Mouse (Mus musculus): ENCODE measurements around the gene Camta1. TPM values are rescaled to one million over a fixed set of nuclear protein-coding genes. Genes with fewer than 3 reads are reported as not detected.

Camta1 gene
- total and polyA plus RNA-seq, 2 experiments from 2014 or later, result 127 to 145 TPM

DNA sequence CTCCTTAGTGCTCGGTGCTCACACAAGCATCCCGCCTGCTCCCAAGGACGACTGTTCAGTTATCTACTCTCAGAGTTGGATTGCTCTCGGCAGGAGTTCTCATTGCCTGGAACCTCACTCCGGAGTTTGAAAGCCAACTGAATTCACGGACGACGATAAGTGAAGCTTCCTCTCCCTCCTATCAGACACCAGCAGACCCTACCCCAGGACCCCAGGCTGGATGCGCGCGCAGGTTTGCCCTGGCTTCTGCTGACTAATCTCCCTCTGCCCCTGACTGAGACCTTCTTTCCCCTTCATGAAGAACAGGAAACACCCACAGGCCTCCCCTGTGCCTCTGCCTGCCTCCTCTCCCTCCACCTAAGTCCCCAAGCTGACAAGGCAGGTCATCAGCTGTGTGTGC, 159.2 kb downstream of the Camta1 start:
- no peak for TF ChIP-seq CTCF (IDR thresholded peaks at IDR 0.05; ENCODE audit: low read depth)
- H3K4me3 ChIP-seq (ENCODE audit: low read length), result no peak overlapping the region
- no peak overlapping the region for H3K27ac ChIP-seq
- no peak overlapping the region for H3K4me2 ChIP-seq (ENCODE audit: low read depth, low read length)
- H3K27me3 ChIP-seq (ENCODE audit: insufficient read depth, low read length), result no peaks in the 10 kb centered on the region
- H3K9ac ChIP-seq (replicated peaks; ENCODE audit: low read length), result no peak overlapping the region
- DNase-seq (ENCODE audit: low spot score), result no peak
- no peaks in the 10 kb centered on the region for H3K4me1 ChIP-seq (ENCODE audit: insufficient read depth, low read length)
- WGBS, result 80% methylated on average over 11 of the region's 11 CpGs
- no peaks in the 10 kb centered on the region for H3K9me3 ChIP-seq (ENCODE audit: low read length)
- no peaks in the 10 kb centered on the region for H3K36me3 ChIP-seq (ENCODE audit: insufficient read depth, low read length)
- no peak for ATAC-seq

DNA sequence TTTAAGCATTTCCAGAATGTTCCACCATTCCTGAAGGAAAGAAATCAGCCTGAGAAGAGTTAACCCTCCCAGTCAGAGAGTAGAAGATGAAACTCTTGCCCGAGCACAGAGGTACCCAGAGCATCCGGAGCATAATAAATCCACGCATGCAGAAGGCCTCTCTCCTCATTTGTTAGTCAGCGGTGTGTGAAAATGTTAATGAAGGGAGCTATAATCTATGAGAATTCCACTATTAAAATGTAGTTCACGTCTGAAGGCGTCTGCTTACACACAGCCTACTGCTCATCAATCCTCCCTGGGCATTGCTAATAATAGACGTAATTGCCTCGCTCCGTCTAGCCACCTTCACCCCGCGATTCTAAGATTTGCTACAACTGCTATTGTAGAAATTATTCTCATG, 165.7 kb downstream of the Camta1 start:
- DNase-seq (ENCODE audit: low spot score), result no peak
- TF ChIP-seq CTCF (IDR thresholded peaks at IDR 0.05; ENCODE audit: low read depth), result no peak
- ATAC-seq, result no peak

DNA sequence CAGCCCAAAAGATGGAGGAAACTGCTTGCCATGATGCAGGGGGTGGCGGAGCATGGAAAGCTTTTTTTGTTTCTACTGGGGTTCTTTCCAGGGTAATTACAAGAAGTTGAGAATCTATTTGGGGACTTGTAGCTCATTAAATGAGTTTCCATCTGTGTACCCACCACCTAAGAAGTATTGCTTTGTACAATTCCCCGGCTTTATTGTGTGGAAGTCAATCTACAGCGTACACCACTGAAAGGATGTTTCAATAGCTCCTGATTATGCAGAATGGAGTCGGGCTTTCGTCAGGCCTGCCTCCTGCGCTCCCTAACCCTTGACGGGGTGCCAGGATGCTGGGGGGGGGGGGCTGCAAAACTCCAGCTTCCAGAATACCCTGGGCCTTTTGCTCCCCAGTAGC, 167.1 kb downstream of the Camta1 start:
- ATAC-seq, result no peak
- Histone ChIP-seq H3K27ac (no peak overlapping the region), H3K36me3 (ENCODE audit: insufficient read depth, low read length) (no peaks in the 10 kb centered on the region), H3K4me2 (ENCODE audit: low read depth, low read length) (no peak overlapping the region), H3K4me3 (ENCODE audit: low read length) (no peak overlapping the region), H3K9ac (replicated peaks; ENCODE audit: low read length) (no peak overlapping the region), H3K4me1 (ENCODE audit: insufficient read depth, low read length) (no peaks in the 10 kb centered on the region), H3K9me3 (ENCODE audit: low read length) (no peaks in the 10 kb centered on the region), H3K27me3 (ENCODE audit: insufficient read depth, low read length) (no peaks in the 10 kb centered on the region)
- no peak for TF ChIP-seq CTCF (IDR thresholded peaks at IDR 0.05; ENCODE audit: low read depth)
- no peak for DNase-seq (ENCODE audit: low spot score)
- 32% methylated on average over 7 of the region's 7 CpGs for WGBS

More for the DNA sequence above, 165.7 kb downstream of the Camta1 start:
- Histone ChIP-seq H3K4me2 (ENCODE audit: low read depth, low read length) (no peak overlapping the region), H3K4me1 (ENCODE audit: insufficient read depth, low read length) (no peaks in the 10 kb centered on the region), H3K9ac (replicated peaks; ENCODE audit: low read length) (no peak overlapping the region), H3K36me3 (ENCODE audit: insufficient read depth, low read length) (no peaks in the 10 kb centered on the region), H3K27ac (no peak overlapping the region), H3K4me3 (ENCODE audit: low read length) (no peak overlapping the region), H3K27me3 (ENCODE audit: insufficient read depth, low read length) (no peaks in the 10 kb centered on the region), H3K9me3 (ENCODE audit: low read length) (no peaks in the 10 kb centered on the region)
- 28% methylated on average over 11 of the region's 11 CpGs for WGBS

DNA sequence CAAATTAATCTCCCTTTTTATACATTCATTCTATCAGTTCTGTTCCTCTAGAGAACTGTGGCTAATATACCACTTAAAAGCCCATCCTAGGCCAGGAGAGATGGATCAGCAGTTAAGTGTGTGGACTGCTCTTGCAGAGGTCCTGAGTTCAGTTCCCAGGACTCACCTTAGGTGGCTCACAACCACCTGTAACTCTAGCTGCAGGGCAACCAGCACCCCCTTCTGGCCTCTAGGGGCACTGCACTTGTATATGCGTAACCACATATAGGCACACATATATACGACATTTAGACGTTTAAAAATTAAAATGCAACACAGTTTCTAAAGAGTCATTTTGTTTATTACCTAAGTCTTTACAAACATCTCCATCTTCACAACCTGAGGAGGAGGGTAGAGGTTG, 167.6 kb downstream of the Camta1 start:
- peak; percentile 55 for TF ChIP-seq CTCF (IDR thresholded peaks at IDR 0.05; ENCODE audit: low read depth)
- WGBS, result 94% methylated on average over 3 of the region's 3 CpGs
- Histone ChIP-seq H3K27ac (no peak overlapping the region), H3K27me3 (ENCODE audit: insufficient read depth, low read length) (no peaks in the 10 kb centered on the region), H3K4me2 (ENCODE audit: low read depth, low read length) (no peak overlapping the region), H3K4me3 (ENCODE audit: low read length) (no peak overlapping the region), H3K9me3 (ENCODE audit: low read length) (no peaks in the 10 kb centered on the region), H3K9ac (replicated peaks; ENCODE audit: low read length) (no peak overlapping the region), H3K36me3 (ENCODE audit: insufficient read depth, low read length) (no peaks in the 10 kb centered on the region), H3K4me1 (ENCODE audit: insufficient read depth, low read length) (no peaks in the 10 kb centered on the region)
- ATAC-seq (no peak), DNase-seq (ENCODE audit: low spot score) (no peak)

DNA sequence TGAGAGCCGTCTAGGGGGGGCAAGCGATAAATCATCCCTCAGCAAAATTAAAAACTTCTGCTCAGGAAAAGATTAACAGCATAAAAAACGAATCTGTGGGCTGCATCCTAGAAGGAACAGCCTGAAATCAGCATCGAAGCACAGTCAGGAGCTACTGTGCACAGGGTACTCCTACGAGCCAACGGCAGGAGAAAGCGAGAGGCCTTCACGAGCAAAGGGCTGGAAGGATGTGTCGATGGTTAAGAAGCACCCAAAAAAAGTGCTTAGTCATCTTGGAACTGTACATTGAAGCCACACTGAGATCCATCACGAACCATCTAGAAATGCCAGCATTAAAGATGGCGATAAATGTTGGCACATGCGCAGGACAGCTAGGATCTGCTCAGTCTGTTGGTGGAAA, 171.6 kb downstream of the Camta1 start:
- Histone ChIP-seq H3K4me2 (ENCODE audit: low read depth, low read length) (no peak overlapping the region), H3K9me3 (ENCODE audit: low read length) (no peaks in the 10 kb centered on the region), H3K4me1 (ENCODE audit: insufficient read depth, low read length) (no peaks in the 10 kb centered on the region), H3K27ac (no peak overlapping the region), H3K27me3 (ENCODE audit: insufficient read depth, low read length) (no peaks in the 10 kb centered on the region), H3K9ac (replicated peaks; ENCODE audit: low read length) (no peak overlapping the region), H3K36me3 (ENCODE audit: insufficient read depth, low read length) (no peaks in the 10 kb centered on the region), H3K4me3 (ENCODE audit: low read length) (no peak overlapping the region)
- no peak for TF ChIP-seq CTCF (IDR thresholded peaks at IDR 0.05; ENCODE audit: low read depth)
- DNase-seq (ENCODE audit: low spot score) (no peak), ATAC-seq (no peak)
- WGBS, result 85% methylated on average over 12 of the region's 12 CpGs

DNA sequence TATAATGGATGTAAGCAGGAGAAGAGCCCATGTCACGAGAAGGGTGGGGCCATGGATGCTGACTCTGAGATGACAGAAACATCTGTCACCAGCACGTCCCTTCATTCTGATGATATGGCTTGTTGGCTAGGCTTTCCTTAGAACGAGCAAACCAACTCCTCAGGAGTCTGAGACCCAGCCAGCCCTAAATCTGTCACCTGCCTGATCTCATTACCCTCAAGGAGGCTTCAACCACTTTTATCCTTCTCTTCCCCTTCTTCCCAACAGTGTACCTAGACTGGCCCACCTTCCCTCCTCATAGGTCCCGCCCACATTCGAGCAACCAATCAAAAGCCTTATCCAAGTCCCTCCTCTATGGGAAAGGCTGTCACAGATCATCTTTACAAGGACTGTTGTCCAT, 173.5 kb downstream of the Camta1 start:
- H3K4me1 ChIP-seq (ENCODE audit: insufficient read depth, low read length), result no peaks in the 10 kb centered on the region
- H3K4me2 ChIP-seq (ENCODE audit: low read depth, low read length), result no peak overlapping the region
- no peaks in the 10 kb centered on the region for H3K27me3 ChIP-seq (ENCODE audit: insufficient read depth, low read length)
- H3K27ac ChIP-seq, result no peak overlapping the region
- no peak for TF ChIP-seq CTCF (IDR thresholded peaks at IDR 0.05; ENCODE audit: low read depth)
- ATAC-seq (no peak), DNase-seq (ENCODE audit: low spot score) (no peak)
- no peaks in the 10 kb centered on the region for H3K36me3 ChIP-seq (ENCODE audit: insufficient read depth, low read length)
- H3K9me3 ChIP-seq (ENCODE audit: low read length), result no peaks in the 10 kb centered on the region
- no peak overlapping the region for H3K9ac ChIP-seq (replicated peaks; ENCODE audit: low read length)
- no peak overlapping the region for H3K4me3 ChIP-seq (ENCODE audit: low read length)
- 67% methylated on average over 5 of the region's 5 CpGs for WGBS

DNA sequence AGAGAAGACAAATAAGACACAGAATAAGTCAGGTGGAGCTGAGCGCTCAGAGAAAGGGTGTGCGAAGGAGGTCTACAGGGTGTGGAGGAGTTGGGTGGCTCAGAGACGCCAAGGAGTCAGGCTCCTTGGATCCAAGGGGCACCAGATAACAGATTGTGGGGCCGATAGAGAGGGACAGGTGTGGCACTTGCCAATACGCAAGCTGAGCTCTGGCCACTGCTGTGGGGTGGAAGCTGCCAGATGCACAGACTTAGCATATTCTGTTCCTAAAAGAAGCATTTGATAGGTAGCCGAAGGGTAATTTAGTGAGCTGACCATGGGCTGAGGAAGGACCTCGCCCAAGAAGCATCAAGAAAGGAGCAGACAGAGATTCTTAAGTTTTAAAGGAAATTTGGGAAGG, 177.1 kb downstream of the Camta1 start:
- WGBS, result 83% methylated on average over 7 of the region's 7 CpGs
- Histone ChIP-seq H3K9me3 (ENCODE audit: low read length) (no peaks in the 10 kb centered on the region), H3K4me3 (ENCODE audit: low read length) (no peak overlapping the region), H3K9ac (replicated peaks; ENCODE audit: low read length) (no peak overlapping the region), H3K36me3 (ENCODE audit: insufficient read depth, low read length) (no peaks in the 10 kb centered on the region), H3K4me1 (ENCODE audit: insufficient read depth, low read length) (no peaks in the 10 kb centered on the region), H3K27me3 (ENCODE audit: insufficient read depth, low read length) (no peaks in the 10 kb centered on the region), H3K4me2 (ENCODE audit: low read depth, low read length) (no peak overlapping the region), H3K27ac (no peak overlapping the region)
- ATAC-seq, result no peak
- no peak for TF ChIP-seq CTCF (IDR thresholded peaks at IDR 0.05; ENCODE audit: low read depth)
- DNase-seq (ENCODE audit: low spot score), result no peak
